Mouse (Mus musculus): ENCODE data around the gene Cactin. TPM values are rescaled to one million over a fixed set of nuclear protein-coding genes. Genes with fewer than 3 reads are reported as not detected.

Gene Cactin
- polyA plus RNA-seq, 1 experiment from 2014 or later, result 35.5 TPM

- no peaks in the 10 kb centered on the region for H3K9me3 ChIP-seq
- no peak overlapping the region for H3K4me3 ChIP-seq (replicated peaks)
- no peaks in the 10 kb centered on the region for H3K36me3 ChIP-seq
- ATAC-seq, result no peak
- peaks cover 38% of the 10 kb centered on the region for H3K27me3 ChIP-seq
- WGBS, result 5% methylated on average over 7 of the region's 7 CpGs
- H3K4me2 ChIP-seq (replicated peaks), result no peak overlapping the region
- H3K9ac ChIP-seq (replicated peaks), result no peak overlapping the region
- H3K27ac ChIP-seq, result no peak overlapping the region
- peaks cover 30% of the 10 kb centered on the region for H3K4me1 ChIP-seq (replicated peaks)
Measured at GRCm38 (mm10) chr10:81289278-81289677, 31.6 kb upstream of the Cactin start.

GRCm38 (mm10) chr10:81289811-81290210 lies 31.1 kb upstream of the Cactin start:
- Histone ChIP-seq H3K27ac (no peak overlapping the region), H3K9me3 (no peaks in the 10 kb centered on the region), H3K4me3 (replicated peaks) (no peak overlapping the region), H3K4me2 (replicated peaks) (no peak overlapping the region), H3K9ac (replicated peaks) (no peak overlapping the region), H3K4me1 (replicated peaks) (peaks cover 34% of the 10 kb centered on the region), H3K27me3 (peaks cover 33% of the 10 kb centered on the region), H3K36me3 (no peaks in the 10 kb centered on the region)
- 61% methylated on average over 14 of the region's 14 CpGs for WGBS
- ATAC-seq, result no peak

- ATAC-seq, result no peak
- peaks cover 26% of the 10 kb centered on the region for H3K27me3 ChIP-seq
- H3K9me3 ChIP-seq, result no peaks in the 10 kb centered on the region
- peaks cover 37% of the 10 kb centered on the region for H3K4me1 ChIP-seq (replicated peaks)
- no peaks in the 10 kb centered on the region for H3K36me3 ChIP-seq
- WGBS, result 14% methylated on average over 24 of the region's 24 CpGs
- no peak overlapping the region for H3K27ac ChIP-seq
- H3K4me3 ChIP-seq (replicated peaks), result no peak overlapping the region
- 0 out of 2 replicates have a peak overlapping the region, but pooled peaks have one; percentile 39 for H3K9ac ChIP-seq (replicated peaks)
- no peak overlapping the region for H3K4me2 ChIP-seq (replicated peaks)
Measured at GRCm38 (mm10) chr10:81290698-81291460, 30.0 kb upstream of the Cactin start.

GRCm38 (mm10) chr10:81291511-81292104 lies 29.3 kb upstream of the Cactin start, which contains the start of gene Tjp3:
Tjp3 (minus strand) TSS chr10:81291581.
- 80% methylated on average over 9 of the region's 9 CpGs for WGBS
- Histone ChIP-seq H3K4me2 (replicated peaks) (0 out of 2 replicates have a peak within 1 kb of the TSS, but pooled peaks have one; percentile 93), H3K27ac (no peak within 1 kb of the TSS), H3K27me3 (peaks cover 26% of the 10 kb centered on the region), H3K9me3 (no peaks in the 10 kb centered on the region), H3K9ac (replicated peaks) (0 out of 2 replicates have a peak within 1 kb of the TSS, but pooled peaks have one; percentile 39), H3K4me3 (replicated peaks) (peak within 1 kb of the TSS; percentile 87), H3K4me1 (replicated peaks) (peaks cover 41% of the 10 kb centered on the region), H3K36me3 (peaks cover 4% of the 10 kb centered on the region; the same call in 1 of the 2 replicates)
- no peak for ATAC-seq

GRCm38 (mm10) chr10:81292554-81293333 lies 28.2 kb upstream of the Cactin start, which contains the start of gene Pip5k1c:
Pip5k1c (plus strand) TSS chr10:81292963.
- ATAC-seq, result peak; percentile 94
- Histone ChIP-seq H3K4me2 (replicated peaks) (peak within 1 kb of the TSS; percentile 93), H3K36me3 (peaks cover 5% of the 10 kb centered on the region; the same call in 1 of the 2 replicates), H3K4me1 (replicated peaks) (peaks cover 42% of the 10 kb centered on the region), H3K27ac (peak within 1 kb of the TSS; percentile 91), H3K9me3 (no peaks in the 10 kb centered on the region), H3K27me3 (peaks cover 26% of the 10 kb centered on the region), H3K9ac (replicated peaks) (peak within 1 kb of the TSS; percentile 93), H3K4me3 (replicated peaks) (peak within 1 kb of the TSS; percentile 87)
- WGBS, result under 1% methylated on average over 63 of the region's 80 CpGs

GRCm38 (mm10) chr10:81293334-81294030 lies 27.4 kb upstream of the Cactin start:
- H3K4me1 ChIP-seq (replicated peaks), result peaks cover 42% of the 10 kb centered on the region
- no peak; the same call in 1 of the 2 replicates for ATAC-seq
- 4% methylated on average over 24 of the region's 25 CpGs for WGBS

GRCm38 (mm10) chr10:81294442-81294841 lies 26.5 kb upstream of the Cactin start:
- Histone ChIP-seq H3K4me2 (replicated peaks) (peak overlapping the region; percentile 93), H3K36me3 (peaks cover 5% of the 10 kb centered on the region; the same call in 1 of the 2 replicates)

More at GRCm38 (mm10) chr10:81293334-81294030, 27.4 kb upstream of the Cactin start:
- Histone ChIP-seq H3K36me3 (peaks cover 5% of the 10 kb centered on the region; the same call in 1 of the 2 replicates), H3K9ac (replicated peaks) (peak overlapping the region; percentile 93), H3K27ac (peak overlapping the region; percentile 91), H3K9me3 (no peaks in the 10 kb centered on the region), H3K27me3 (peaks cover 23% of the 10 kb centered on the region), H3K4me3 (replicated peaks) (peak overlapping the region; percentile 87), H3K4me2 (replicated peaks) (peak overlapping the region; percentile 93)

GRCm38 (mm10) chr10:81295185-81295584 lies 25.7 kb upstream of the Cactin start:
- H3K4me2 ChIP-seq (replicated peaks), result 0 out of 2 replicates have a peak overlapping the region, but pooled peaks have one; percentile 93
- WGBS, result 90% methylated on average over 6 of the region's 6 CpGs

More at GRCm38 (mm10) chr10:81294442-81294841, 26.5 kb upstream of the Cactin start:
- H3K9ac ChIP-seq (replicated peaks), result peak overlapping the region; percentile 93
- peaks cover 42% of the 10 kb centered on the region for H3K4me1 ChIP-seq (replicated peaks)
- H3K9me3 ChIP-seq, result no peaks in the 10 kb centered on the region
- WGBS, result 66% methylated on average over 8 of the region's 8 CpGs
- peaks cover 22% of the 10 kb centered on the region for H3K27me3 ChIP-seq
- H3K4me3 ChIP-seq (replicated peaks), result peak overlapping the region; percentile 87
- H3K27ac ChIP-seq, result no peak overlapping the region
- no peak for ATAC-seq

GRCm38 (mm10) chr10:81297246-81297645 lies 23.7 kb upstream of the Cactin start:
- H3K4me3 ChIP-seq (replicated peaks), result no peak overlapping the region
- no peak overlapping the region for H3K9ac ChIP-seq (replicated peaks)
- no peak overlapping the region for H3K4me2 ChIP-seq (replicated peaks)
- 87% methylated on average over 6 of the region's 6 CpGs for WGBS
- no peaks in the 10 kb centered on the region for H3K9me3 ChIP-seq
- ATAC-seq, result no peak
- peaks cover 49% of the 10 kb centered on the region for H3K4me1 ChIP-seq (replicated peaks)
- no peak overlapping the region for H3K27ac ChIP-seq
- H3K36me3 ChIP-seq, result peaks cover 5% of the 10 kb centered on the region
- no peaks in the 10 kb centered on the region for H3K27me3 ChIP-seq

More at GRCm38 (mm10) chr10:81295185-81295584, 25.7 kb upstream of the Cactin start:
- Histone ChIP-seq H3K27ac (no peak overlapping the region), H3K36me3 (peaks cover 5% of the 10 kb centered on the region; the same call in 1 of the 2 replicates), H3K9me3 (no peaks in the 10 kb centered on the region), H3K4me3 (replicated peaks) (0 out of 2 replicates have a peak overlapping the region, but pooled peaks have one; percentile 2), H3K9ac (replicated peaks) (no peak overlapping the region), H3K27me3 (peaks cover 14% of the 10 kb centered on the region), H3K4me1 (replicated peaks) (peaks cover 44% of the 10 kb centered on the region)
- ATAC-seq, result no peak

- Histone ChIP-seq H3K4me3 (replicated peaks) (no peak overlapping the region), H3K4me2 (replicated peaks) (no peak overlapping the region), H3K9me3 (no peaks in the 10 kb centered on the region), H3K36me3 (peaks cover 5% of the 10 kb centered on the region), H3K4me1 (replicated peaks) (peaks cover 55% of the 10 kb centered on the region), H3K27ac (no peak overlapping the region), H3K27me3 (no peaks in the 10 kb centered on the region), H3K9ac (replicated peaks) (no peak overlapping the region)
- WGBS, result 77% methylated on average over 10 of the region's 10 CpGs
- ATAC-seq, result no peak
Measured at GRCm38 (mm10) chr10:81297845-81298244, 23.1 kb upstream of the Cactin start.
